Mouse (Mus musculus): ENCODE data around the gene Gm3646. TPM values are rescaled to one million over a fixed set of nuclear protein-coding genes. Genes with fewer than 3 reads are reported as not detected.

Gm3646 gene
- polyA plus RNA-seq, 1 experiment from 2014 or later = not detected

- no peak for ATAC-seq
- 86% methylated on average over 4 of the region's 4 CpGs for WGBS
These were observed 19.8 kb upstream of the Gm3646 start for GRCm38 (mm10) chr1:39824902-39825301.

GRCm38 (mm10) chr1:39824240-39824639 lies 19.1 kb upstream of the Gm3646 start:
- H3K27me3 ChIP-seq = no peaks in the 10 kb centered on the region
- no peaks in the 10 kb centered on the region for H3K36me3 ChIP-seq (ENCODE audit: poor library complexity, severe bottlenecking)
- H3K4me1 ChIP-seq = peaks cover 5% of the 10 kb centered on the region; the same call in 1 of the 2 replicates
- WGBS = 48% methylated on average over 4 of the region's 4 CpGs
- ATAC-seq = no peak
- no peak overlapping the region for H3K4me3 ChIP-seq
- H3K9me3 ChIP-seq (replicated peaks) = no peaks in the 10 kb centered on the region
- H3K9ac ChIP-seq = no peak overlapping the region
- H3K27ac ChIP-seq = no peak overlapping the region
- H3K4me2 ChIP-seq = no peak overlapping the region

More at GRCm38 (mm10) chr1:39824902-39825301, 19.8 kb upstream of the Gm3646 start:
- no peaks in the 10 kb centered on the region for H3K27me3 ChIP-seq
- H3K4me2 ChIP-seq = no peak overlapping the region
- H3K36me3 ChIP-seq (ENCODE audit: poor library complexity, severe bottlenecking) = no peaks in the 10 kb centered on the region
- no peak overlapping the region for H3K4me3 ChIP-seq
- no peak overlapping the region for H3K27ac ChIP-seq
- H3K4me1 ChIP-seq = peaks cover 5% of the 10 kb centered on the region; the same call in 1 of the 2 replicates
- no peak overlapping the region for H3K9ac ChIP-seq
- no peaks in the 10 kb centered on the region for H3K9me3 ChIP-seq (replicated peaks)

- H3K36me3 ChIP-seq (ENCODE audit: poor library complexity, severe bottlenecking) = no peaks in the 10 kb centered on the region
- 77% methylated on average over 10 of the region's 10 CpGs for WGBS
- no peak overlapping the region for H3K4me3 ChIP-seq
- H3K9ac ChIP-seq = no peak overlapping the region
- no peak for ATAC-seq
- peaks cover 5% of the 10 kb centered on the region; the same call in 1 of the 2 replicates for H3K4me1 ChIP-seq
- no peak overlapping the region for H3K27ac ChIP-seq
- no peak overlapping the region for H3K4me2 ChIP-seq
- H3K27me3 ChIP-seq = no peaks in the 10 kb centered on the region
- no peaks in the 10 kb centered on the region for H3K9me3 ChIP-seq (replicated peaks)
These were observed 14.5 kb upstream of the Gm3646 start for GRCm38 (mm10) chr1:39819596-39819995.

GRCm38 (mm10) chr1:39815766-39816165 lies 10.6 kb upstream of the Gm3646 start:
- no peaks in the 10 kb centered on the region for H3K36me3 ChIP-seq (ENCODE audit: poor library complexity, severe bottlenecking)
- H3K27me3 ChIP-seq = no peaks in the 10 kb centered on the region
- WGBS = 86% methylated on average over 5 of the region's 5 CpGs
- no peak overlapping the region for H3K4me2 ChIP-seq
- H3K4me3 ChIP-seq = no peak overlapping the region
- no peak overlapping the region for H3K9ac ChIP-seq
- ATAC-seq = no peak
- H3K9me3 ChIP-seq (replicated peaks) = no peaks in the 10 kb centered on the region
- no peaks in the 10 kb centered on the region for H3K4me1 ChIP-seq
- no peak overlapping the region for H3K27ac ChIP-seq

GRCm38 (mm10) chr1:39813067-39813466 lies 7.9 kb upstream of the Gm3646 start:
- H3K4me3 ChIP-seq = no peak overlapping the region
- no peaks in the 10 kb centered on the region for H3K9me3 ChIP-seq (replicated peaks)
- H3K27me3 ChIP-seq = no peaks in the 10 kb centered on the region
- ATAC-seq = no peak
- H3K9ac ChIP-seq = no peak overlapping the region
- WGBS = 82% methylated on average over 4 of the region's 4 CpGs
- no peak overlapping the region for H3K27ac ChIP-seq
- H3K36me3 ChIP-seq (ENCODE audit: poor library complexity, severe bottlenecking) = no peaks in the 10 kb centered on the region
- H3K4me2 ChIP-seq = no peak overlapping the region
- H3K4me1 ChIP-seq = no peaks in the 10 kb centered on the region

GRCm38 (mm10) chr1:39804789-39805188 lies 343 bp downstream of the Gm3646 start:
- no peak overlapping the region for H3K9ac ChIP-seq
- WGBS = 74% methylated on average over 6 of the region's 6 CpGs
- no peak overlapping the region for H3K27ac ChIP-seq
- no peaks in the 10 kb centered on the region for H3K27me3 ChIP-seq
- H3K4me1 ChIP-seq = peaks cover 14% of the 10 kb centered on the region
- H3K9me3 ChIP-seq (replicated peaks) = no peaks in the 10 kb centered on the region
- H3K4me2 ChIP-seq = no peak overlapping the region
- H3K4me3 ChIP-seq = no peak overlapping the region
- no peaks in the 10 kb centered on the region for H3K36me3 ChIP-seq (ENCODE audit: poor library complexity, severe bottlenecking)
- ATAC-seq = no peak

GRCm38 (mm10) chr1:39802946-39803345 lies 2.2 kb downstream of the Gm3646 start:
- H3K27ac ChIP-seq = no peak overlapping the region
- no peak overlapping the region for H3K4me3 ChIP-seq
- 83% methylated on average over 7 of the region's 7 CpGs for WGBS
- H3K36me3 ChIP-seq (ENCODE audit: poor library complexity, severe bottlenecking) = no peaks in the 10 kb centered on the region
- no peak overlapping the region for H3K4me2 ChIP-seq
- no peaks in the 10 kb centered on the region for H3K27me3 ChIP-seq
- H3K9me3 ChIP-seq (replicated peaks) = no peaks in the 10 kb centered on the region
- H3K4me1 ChIP-seq = peaks cover 14% of the 10 kb centered on the region
- ATAC-seq = no peak
- H3K9ac ChIP-seq = no peak overlapping the region

- Histone ChIP-seq H3K36me3 (ENCODE audit: poor library complexity, severe bottlenecking) (no peaks in the 10 kb centered on the region), H3K9ac (no peak overlapping the region), H3K27me3 (no peaks in the 10 kb centered on the region), H3K4me1 (no peaks in the 10 kb centered on the region), H3K4me3 (no peak overlapping the region), H3K9me3 (replicated peaks) (0 out of 2 replicates have a peak, but pooled peaks cover 3% of the 10 kb centered on the region), H3K27ac (no peak overlapping the region), H3K4me2 (no peak overlapping the region)
- WGBS = 84% methylated on average over 6 of the region's 6 CpGs
- ATAC-seq = no peak
These were observed 7.6 kb downstream of the Gm3646 start for GRCm38 (mm10) chr1:39797496-39797895.

GRCm38 (mm10) chr1:39796765-39797164 lies 8.4 kb downstream of the Gm3646 start:
- no peaks in the 10 kb centered on the region for H3K4me1 ChIP-seq

GRCm38 (mm10) chr1:39784632-39785031 lies 20.5 kb downstream of the Gm3646 start:
- WGBS = 86% methylated on average over 5 of the region's 5 CpGs
- no peaks in the 10 kb centered on the region for H3K4me1 ChIP-seq

More at GRCm38 (mm10) chr1:39796765-39797164, 8.4 kb downstream of the Gm3646 start:
- Histone ChIP-seq H3K36me3 (ENCODE audit: poor library complexity, severe bottlenecking) (no peaks in the 10 kb centered on the region), H3K27ac (no peak overlapping the region), H3K9ac (no peak overlapping the region), H3K9me3 (replicated peaks) (0 out of 2 replicates have a peak, but pooled peaks cover 3% of the 10 kb centered on the region), H3K4me3 (no peak overlapping the region), H3K4me2 (no peak overlapping the region), H3K27me3 (no peaks in the 10 kb centered on the region)
- ATAC-seq = no peak
- WGBS = 82% methylated on average over 3 of the region's 3 CpGs

GRCm38 (mm10) chr1:39781835-39782234 lies 23.3 kb downstream of the Gm3646 start:
- Histone ChIP-seq H3K36me3 (ENCODE audit: poor library complexity, severe bottlenecking) (no peaks in the 10 kb centered on the region), H3K4me1 (no peaks in the 10 kb centered on the region), H3K27me3 (no peaks in the 10 kb centered on the region), H3K4me2 (no peak overlapping the region), H3K9ac (no peak overlapping the region), H3K4me3 (no peak overlapping the region), H3K27ac (no peak overlapping the region), H3K9me3 (replicated peaks) (no peaks in the 10 kb centered on the region)
- no peak for ATAC-seq
- WGBS = 95% methylated on average over 6 of the region's 6 CpGs

More at GRCm38 (mm10) chr1:39784632-39785031, 20.5 kb downstream of the Gm3646 start:
- Histone ChIP-seq H3K4me3 (no peak overlapping the region), H3K27me3 (no peaks in the 10 kb centered on the region), H3K4me2 (no peak overlapping the region), H3K9me3 (replicated peaks) (no peaks in the 10 kb centered on the region), H3K27ac (no peak overlapping the region), H3K9ac (no peak overlapping the region), H3K36me3 (ENCODE audit: poor library complexity, severe bottlenecking) (no peaks in the 10 kb centered on the region)
- no peak for ATAC-seq

- H3K4me3 ChIP-seq = no peak overlapping the region
- H3K4me2 ChIP-seq = no peak overlapping the region
- H3K9ac ChIP-seq = no peak overlapping the region
- no peaks in the 10 kb centered on the region for H3K36me3 ChIP-seq (ENCODE audit: poor library complexity, severe bottlenecking)
- 90% methylated on average over 16 of the region's 16 CpGs for WGBS
- no peaks in the 10 kb centered on the region for H3K4me1 ChIP-seq
- no peaks in the 10 kb centered on the region for H3K9me3 ChIP-seq (replicated peaks)
- H3K27me3 ChIP-seq = no peaks in the 10 kb centered on the region
- H3K27ac ChIP-seq = no peak overlapping the region
- no peak for ATAC-seq
These were observed 25.8 kb downstream of the Gm3646 start for GRCm38 (mm10) chr1:39779111-39779980.

Measured in forebrain, embryonic 13.5 days (tissue).